ENCODE assay signal across 8 mouse cellular contexts in genomic region chr11:94652973-94653372, GRCm38 (mm10). TPM values are rescaled to one million over a fixed set of nuclear protein-coding genes. Genes with fewer than 3 reads are reported as not detected.
A peak's percentile ranks its signal among the peaks of the same experiment; 100 is the strongest.
DNase-seq lines count a peak whose midpoint lies in the region; ATAC-seq and TF ChIP-seq lines count a peak whose summit lies in the region.

No protein-coding gene starts in this region.

- no peaks in the 10 kb centered on the region for H3K9me3 ChIP-seq in kidney, embryonic 15.5 days (replicated peaks)
- H3K9me3 ChIP-seq in embryonic facial prominence, embryonic 14.5 days (ENCODE audit: control insufficient read depth, low read length) = no peaks in the 10 kb centered on the region
- H3K9me3 ChIP-seq in intestine, embryonic 15.5 days = no peaks in the 10 kb centered on the region
- H3K9me3 ChIP-seq in midbrain, postnatal 0 days (ENCODE audit: low read length) = no peaks in the 10 kb centered on the region

- no peak for TF ChIP-seq CTCF in midbrain, postnatal 0 days (IDR thresholded peaks at IDR 0.05)

- peaks cover 46% of the 10 kb centered on the region for H3K36me3 ChIP-seq in kidney, embryonic 15.5 days
- peaks cover 25% of the 10 kb centered on the region for H3K36me3 ChIP-seq in embryonic facial prominence, embryonic 14.5 days (ENCODE audit: control insufficient read depth, insufficient read depth, low read length)
- peaks cover 12% of the 10 kb centered on the region; the same call in 1 of the 2 replicates for H3K36me3 ChIP-seq in intestine, embryonic 15.5 days
- H3K36me3 ChIP-seq in midbrain, postnatal 0 days (ENCODE audit: insufficient read depth, low read length) = peaks cover 5% of the 10 kb centered on the region

- H3K4me2 ChIP-seq in kidney, embryonic 15.5 days = peak overlapping the region; percentile 66
- H3K4me2 ChIP-seq in embryonic facial prominence, embryonic 14.5 days (ENCODE audit: low read depth, low read length) = peak overlapping the region; percentile 85
- H3K4me2 ChIP-seq in intestine, embryonic 15.5 days (replicated peaks) = peak overlapping the region; percentile 52
- peak overlapping the region; percentile 78 for H3K4me2 ChIP-seq in midbrain, postnatal 0 days (ENCODE audit: low read depth, low read length, poor library complexity, severe bottlenecking)

- 45% methylated on average over 8 of the region's 8 CpGs for WGBS in kidney, embryonic 15.5 days
- WGBS in embryonic facial prominence, embryonic 14.5 days = 51% methylated on average over 8 of the region's 8 CpGs
- 45% methylated on average over 8 of the region's 8 CpGs for WGBS in intestine, embryonic 15.5 days
- WGBS in midbrain, postnatal 0 days = 49% methylated on average over 8 of the region's 8 CpGs

- peak overlapping the region; percentile 70; the same call in 1 of the 2 replicates for H3K9ac ChIP-seq in kidney, embryonic 15.5 days
- no peak overlapping the region; the same call in 1 of the 2 replicates for H3K9ac ChIP-seq in embryonic facial prominence, embryonic 14.5 days (ENCODE audit: low read depth, low read length)
- no peak overlapping the region for H3K9ac ChIP-seq in intestine, embryonic 15.5 days
- no peak overlapping the region for H3K9ac ChIP-seq in midbrain, postnatal 0 days (replicated peaks; ENCODE audit: low read length, poor library complexity, severe bottlenecking)

- no peak for ATAC-seq in kidney, embryonic 15.5 days (replicated peaks; ENCODE audit: low FRiP score)
- ATAC-seq in embryonic facial prominence, embryonic 14.5 days (ENCODE audit: low read depth) = no peak
- ATAC-seq in intestine, embryonic 15.5 days = no peak
- no peak for ATAC-seq in midbrain, postnatal 0 days (ENCODE audit: low FRiP score)

- H3K27me3 ChIP-seq in kidney, embryonic 15.5 days = no peaks in the 10 kb centered on the region
- H3K27me3 ChIP-seq in embryonic facial prominence, embryonic 14.5 days (replicated peaks; ENCODE audit: control insufficient read depth, insufficient read depth, low read length) = no peaks in the 10 kb centered on the region
- no peaks in the 10 kb centered on the region for H3K27me3 ChIP-seq in intestine, embryonic 15.5 days (replicated peaks)
- H3K27me3 ChIP-seq in midbrain, postnatal 0 days (ENCODE audit: insufficient read depth, low read length) = no peaks in the 10 kb centered on the region

- DNase-seq in kidney, adult 11 months = no peak
- DNase-seq in embryonic facial prominence, embryonic 14.5 days (ENCODE audit: low spot score) = no peak
- no peak for DNase-seq in midbrain, postnatal 0 days (ENCODE audit: low spot score)
- no peak for DNase-seq in adrenal gland, adult 18-20 months (ENCODE audit: low spot score in 2 of 2)
- no peak for DNase-seq in gastrocnemius, postnatal 4 days (ENCODE audit: low spot score in 2 of 2)
- no peak for DNase-seq in kidney, postnatal 36 days

- H3K4me1 ChIP-seq in kidney, embryonic 15.5 days = peaks cover 21% of the 10 kb centered on the region
- peaks cover 14% of the 10 kb centered on the region for H3K4me1 ChIP-seq in embryonic facial prominence, embryonic 14.5 days (ENCODE audit: control insufficient read depth, insufficient read depth, low read length)
- peaks cover 5% of the 10 kb centered on the region; the same call in 1 of the 2 replicates for H3K4me1 ChIP-seq in intestine, embryonic 15.5 days (replicated peaks)
- 0 out of 2 replicates have a peak, but pooled peaks cover 2% of the 10 kb centered on the region for H3K4me1 ChIP-seq in midbrain, postnatal 0 days (ENCODE audit: insufficient read depth, low read length)

- H3K4me3 ChIP-seq in kidney, embryonic 15.5 days (replicated peaks) = peak overlapping the region; percentile 77
- peak overlapping the region; percentile 62 for H3K4me3 ChIP-seq in embryonic facial prominence, embryonic 14.5 days (ENCODE audit: low read depth, low read length)
- peak overlapping the region; percentile 63 for H3K4me3 ChIP-seq in intestine, embryonic 15.5 days (replicated peaks)
- peak overlapping the region; percentile 60 for H3K4me3 ChIP-seq in midbrain, postnatal 0 days (ENCODE audit: low read depth, low read length)

- no peak overlapping the region for H3K27ac ChIP-seq in kidney, embryonic 15.5 days
- no peak overlapping the region for H3K27ac ChIP-seq in embryonic facial prominence, embryonic 14.5 days (replicated peaks; ENCODE audit: low read depth, low read length)
- H3K27ac ChIP-seq in intestine, embryonic 15.5 days = no peak overlapping the region
- H3K27ac ChIP-seq in midbrain, postnatal 0 days (ENCODE audit: low read depth, low read length) = no peak overlapping the region

RNA-seq across cellular contexts. Expression of gene Mrpl27, which starts 0.6 kb away (rescaled TPM):
- 148 and 154 TPM in 2 replicates for polyA plus RNA-seq in kidney, embryonic 15.5 days (2015; fragmentation: Nextera tagmentation; extraction: Ambion mirVana)
- polyA plus RNA-seq in embryonic facial prominence, embryonic 14.5 days (2014; fragmentation: Nextera tagmentation; extraction: Ambion mirVana) = 98.3 and 105 TPM in 2 replicates
- polyA plus RNA-seq in intestine, embryonic 15.5 days (2015; fragmentation: Nextera tagmentation; extraction: Ambion mirVana) = 134 and 148 TPM in 2 replicates
- total RNA-seq in midbrain, postnatal 0 days (2014; rRNA removed) = 42.5 and 49.5 TPM in 2 replicates
- polyA plus RNA-seq in midbrain, postnatal 0 days (2015; fragmentation: Nextera tagmentation; extraction: Ambion mirVana) = 162 and 169 TPM in 2 replicates
- 10 to 100 TPM; 65.8 to 73.0 TPM for total RNA-seq in adrenal gland, adult 18-20 months (2021)
- total RNA-seq in gastrocnemius, postnatal 4 days (2021) = 10 to 100 TPM; 55.3 to 60.3 TPM

RNA-seq across cellular contexts. Expression of gene Eme1, which starts 0.8 kb away (rescaled TPM):
- 25.9 and 27.1 TPM in 2 replicates for polyA plus RNA-seq in kidney, embryonic 15.5 days (2015; fragmentation: Nextera tagmentation; extraction: Ambion mirVana)
- polyA plus RNA-seq in embryonic facial prominence, embryonic 14.5 days (2014; fragmentation: Nextera tagmentation; extraction: Ambion mirVana) = 12.6 and 16.9 TPM in 2 replicates
- 16.2 and 18.0 TPM in 2 replicates for polyA plus RNA-seq in intestine, embryonic 15.5 days (2015; fragmentation: Nextera tagmentation; extraction: Ambion mirVana)
- total RNA-seq in midbrain, postnatal 0 days (2014; rRNA removed) = 0.28 and 0.49 TPM in 2 replicates
- polyA plus RNA-seq in midbrain, postnatal 0 days (2015; fragmentation: Nextera tagmentation; extraction: Ambion mirVana) = 0.75 and 0.82 TPM in 2 replicates
- total RNA-seq in adrenal gland, adult 18-20 months (2021) = under 1 TPM; 0.23 to 0.45 TPM
- 1 to 10 TPM; 4.3 to 4.5 TPM for total RNA-seq in gastrocnemius, postnatal 4 days (2021)

RNA-seq across cellular contexts. Expression of gene Lrrc59, which starts 23.4 kb away (rescaled TPM):
- polyA plus RNA-seq in kidney, embryonic 15.5 days (2015; fragmentation: Nextera tagmentation; extraction: Ambion mirVana) = 204 and 215 TPM in 2 replicates
- polyA plus RNA-seq in embryonic facial prominence, embryonic 14.5 days (2014; fragmentation: Nextera tagmentation; extraction: Ambion mirVana) = 205 and 210 TPM in 2 replicates
- polyA plus RNA-seq in intestine, embryonic 15.5 days (2015; fragmentation: Nextera tagmentation; extraction: Ambion mirVana) = 232 and 251 TPM in 2 replicates
- 128 and 129 TPM in 2 replicates for total RNA-seq in midbrain, postnatal 0 days (2014; rRNA removed)
- polyA plus RNA-seq in midbrain, postnatal 0 days (2015; fragmentation: Nextera tagmentation; extraction: Ambion mirVana) = 135 and 137 TPM in 2 replicates
- 100 to 1,000 TPM; 124 to 133 TPM for total RNA-seq in adrenal gland, adult 18-20 months (2021)
- 10 to 100 TPM; 68.8 to 72.2 TPM for total RNA-seq in gastrocnemius, postnatal 4 days (2021)

RNA-seq across cellular contexts. Expression of gene Xylt2, which starts 24.3 kb away (rescaled TPM):
- polyA plus RNA-seq in kidney, embryonic 15.5 days (2015; fragmentation: Nextera tagmentation; extraction: Ambion mirVana) = 20.3 and 22.4 TPM in 2 replicates
- 22.5 and 29.1 TPM in 2 replicates for polyA plus RNA-seq in embryonic facial prominence, embryonic 14.5 days (2014; fragmentation: Nextera tagmentation; extraction: Ambion mirVana)
- 16.1 and 16.6 TPM in 2 replicates for polyA plus RNA-seq in intestine, embryonic 15.5 days (2015; fragmentation: Nextera tagmentation; extraction: Ambion mirVana)
- total RNA-seq in midbrain, postnatal 0 days (2014; rRNA removed) = 38.4 and 45.8 TPM in 2 replicates
- polyA plus RNA-seq in midbrain, postnatal 0 days (2015; fragmentation: Nextera tagmentation; extraction: Ambion mirVana) = 10.2 and 12.5 TPM in 2 replicates
- 10 to 100 TPM; 10.6 to 11.8 TPM for total RNA-seq in adrenal gland, adult 18-20 months (2021)
- total RNA-seq in gastrocnemius, postnatal 4 days (2021) = 10 to 100 TPM; 17.4 to 18.6 TPM

RNA-seq across cellular contexts. Expression of gene Acsf2, which starts 51.3 kb away (rescaled TPM):
- polyA plus RNA-seq in kidney, embryonic 15.5 days (2015; fragmentation: Nextera tagmentation; extraction: Ambion mirVana) = 7.9 and 8.9 TPM in 2 replicates
- polyA plus RNA-seq in embryonic facial prominence, embryonic 14.5 days (2014; fragmentation: Nextera tagmentation; extraction: Ambion mirVana) = 6.3 and 7.3 TPM in 2 replicates
- polyA plus RNA-seq in intestine, embryonic 15.5 days (2015; fragmentation: Nextera tagmentation; extraction: Ambion mirVana) = 3.0 and 4.2 TPM in 2 replicates
- total RNA-seq in midbrain, postnatal 0 days (2014; rRNA removed) = 3.9 and 6.6 TPM in 2 replicates
- 1.7 and 1.9 TPM in 2 replicates for polyA plus RNA-seq in midbrain, postnatal 0 days (2015; fragmentation: Nextera tagmentation; extraction: Ambion mirVana)
- 100 to 1,000 TPM; 143 to 171 TPM for total RNA-seq in adrenal gland, adult 18-20 months (2021)
- total RNA-seq in gastrocnemius, postnatal 4 days (2021) = 10 to 100 TPM; 10.5 to 11.6 TPM
